Mouse (Mus musculus) forebrain, embryonic 13.5 days (tissue): ENCODE measurements around the gene Nfic. TPM values are rescaled to one million over a fixed set of nuclear protein-coding genes. Genes with fewer than 3 reads are reported as not detected.

Experiments
- ATAC-seq: fragments of 200-750 bp; cut with Nextera tagmentation; 2 replicates; pipeline ENCODE4 v1.8.0; 2017
- H3K27ac ChIP-seq: fragments of 300-500 bp; sonication (generic); 2 replicates; pipeline ENCODE4 v1.5.1; 2015; ENCODE audit warnings: inconsistent platforms, mild to moderate bottlenecking, moderate library complexity
- H3K27me3 ChIP-seq: fragments of 300-500 bp; sonication (generic); 2 replicates; pipeline ENCODE4 v1.6.1; 2015; ENCODE audit warnings: mild to moderate bottlenecking, inconsistent platforms
- H3K36me3 ChIP-seq: fragments of 300-500 bp; sonication (generic); 2 replicates; pipeline ENCODE4 v1.6.1; 2015; ENCODE audit warnings: mild to moderate bottlenecking, inconsistent platforms; ENCODE audit not compliant: poor library complexity, severe bottlenecking
- H3K4me1 ChIP-seq: fragments of 300-500 bp; sonication (generic); 2 replicates; pipeline ENCODE4 v1.6.1; 2015; ENCODE audit warnings: inconsistent platforms
- H3K4me2 ChIP-seq: fragments of 300-500 bp; sonication (generic); 2 replicates; pipeline ENCODE4 v1.6.1; 2015; ENCODE audit warnings: inconsistent platforms, mild to moderate bottlenecking, moderate library complexity
- H3K4me3 ChIP-seq: fragments of 300-500 bp; sonication (generic); 2 replicates; pipeline ENCODE4 v1.5.1; 2015; ENCODE audit warnings: mild to moderate bottlenecking, inconsistent platforms
- H3K9ac ChIP-seq: fragments of 300-500 bp; sonication (generic); 2 replicates; pipeline ENCODE4 v1.6.1; 2015; ENCODE audit warnings: mild to moderate bottlenecking, inconsistent platforms
- H3K9me3 ChIP-seq: fragments of 300-500 bp; sonication (generic); replicated peaks from 2 replicates; pipeline ENCODE4 v1.6.1; 2016; ENCODE audit warnings: inconsistent platforms
- WGBS: fragments of 180-500 bp; shearing (Covaris S2); methylation state at CpG from one replicate; pipeline ENCODE4 v1.1.7; 2015; 5-methylcytosine and 5-hydroxymethylcytosine counted together
- polyA plus RNA-seq: library from polyadenylated mRNA; unstranded; fragments of >200 nt; fragmentation: Nextera tagmentation; extraction: Ambion mirVana; gene quantifications from 2 replicates; pipeline ENCODE4 v1.2.1, GENCODE M21; 2015

The Nfic gene
- polyA plus RNA-seq, 1 experiment from 2014 or later, result 18.5 TPM

DNA sequence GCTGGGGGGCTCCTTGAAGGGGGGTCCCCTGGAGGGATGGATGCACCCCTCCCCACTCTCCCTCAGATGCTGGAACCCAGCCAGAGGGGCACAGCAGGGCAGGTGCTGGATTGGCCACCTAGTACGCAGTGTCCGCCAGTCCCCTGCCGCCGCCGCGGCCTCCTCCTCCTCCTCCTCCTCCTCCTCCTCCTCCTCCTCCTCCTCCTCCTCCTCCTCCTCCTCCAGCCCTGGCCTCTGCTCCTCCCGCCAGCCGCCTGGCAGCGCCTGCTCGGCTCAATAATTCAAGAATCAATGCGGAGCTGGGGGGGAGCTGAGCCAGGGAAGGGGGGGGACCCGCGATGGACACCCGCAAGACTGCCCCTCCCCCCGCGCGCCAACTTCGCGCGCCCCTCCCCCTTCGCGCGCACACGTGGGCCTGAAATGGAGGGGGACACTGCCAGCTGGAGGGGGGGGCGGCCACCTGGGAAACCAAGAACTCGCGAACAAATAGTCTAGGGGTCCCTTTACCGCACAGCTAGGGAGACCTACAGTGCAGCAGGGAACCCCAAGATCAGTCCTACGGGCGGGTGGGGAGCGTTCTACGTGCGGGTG, 29.3 kb downstream of the Nfic start:
- Histone ChIP-seq H3K9me3 (no peaks in the 10 kb centered on the region), H3K36me3 (no peaks in the 10 kb centered on the region), H3K4me2 (peak overlapping the region; percentile 72), H3K27me3 (peaks cover 54% of the 10 kb centered on the region), H3K27ac (peak overlapping the region; percentile 57; the same call in 1 of the 2 replicates), H3K4me1 (peaks cover 49% of the 10 kb centered on the region), H3K9ac (peak overlapping the region; percentile 66), H3K4me3 (peak overlapping the region; percentile 44)
- no peak for ATAC-seq
- WGBS, result 4% methylated on average over 16 of the region's 33 CpGs

DNA sequence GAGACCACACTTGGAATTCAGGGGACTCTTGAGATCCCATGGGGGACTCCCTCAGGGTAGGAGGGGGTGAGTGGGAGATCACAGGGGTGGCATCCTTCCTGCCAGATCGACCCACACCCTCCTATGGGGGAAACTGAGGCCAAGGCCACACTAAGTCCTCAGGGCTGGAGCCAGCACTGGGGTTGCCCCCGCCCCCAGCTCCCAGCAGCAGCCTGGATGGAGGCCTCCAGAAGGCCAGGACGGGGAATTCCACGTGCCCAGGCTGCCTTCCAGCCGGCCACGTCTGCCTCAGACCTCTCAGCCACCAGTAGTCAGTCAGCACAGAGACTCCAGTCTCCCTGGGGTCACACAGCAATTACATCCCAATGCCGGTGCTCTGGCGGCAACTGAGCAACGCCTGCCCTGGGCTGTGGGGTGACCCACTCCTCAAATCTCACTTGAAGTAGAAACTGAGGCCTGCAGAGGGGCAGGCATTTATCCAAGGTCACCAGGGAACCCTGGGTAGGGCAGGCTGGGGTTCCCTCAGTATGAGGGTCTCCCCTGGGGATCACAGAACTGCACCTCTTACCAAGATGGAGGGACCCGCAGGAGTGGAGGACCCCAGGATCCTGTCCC, 30.1 kb downstream of the Nfic start:
- Histone ChIP-seq H3K27me3 (peaks cover 54% of the 10 kb centered on the region), H3K4me3 (peak overlapping the region; percentile 44), H3K36me3 (peaks cover 3% of the 10 kb centered on the region), H3K4me2 (peak overlapping the region; percentile 72), H3K4me1 (peaks cover 46% of the 10 kb centered on the region), H3K27ac (peak overlapping the region; percentile 57), H3K9ac (peak overlapping the region; percentile 45), H3K9me3 (no peaks in the 10 kb centered on the region)
- no peak for ATAC-seq
- 32% methylated on average over 10 of the region's 10 CpGs for WGBS

DNA sequence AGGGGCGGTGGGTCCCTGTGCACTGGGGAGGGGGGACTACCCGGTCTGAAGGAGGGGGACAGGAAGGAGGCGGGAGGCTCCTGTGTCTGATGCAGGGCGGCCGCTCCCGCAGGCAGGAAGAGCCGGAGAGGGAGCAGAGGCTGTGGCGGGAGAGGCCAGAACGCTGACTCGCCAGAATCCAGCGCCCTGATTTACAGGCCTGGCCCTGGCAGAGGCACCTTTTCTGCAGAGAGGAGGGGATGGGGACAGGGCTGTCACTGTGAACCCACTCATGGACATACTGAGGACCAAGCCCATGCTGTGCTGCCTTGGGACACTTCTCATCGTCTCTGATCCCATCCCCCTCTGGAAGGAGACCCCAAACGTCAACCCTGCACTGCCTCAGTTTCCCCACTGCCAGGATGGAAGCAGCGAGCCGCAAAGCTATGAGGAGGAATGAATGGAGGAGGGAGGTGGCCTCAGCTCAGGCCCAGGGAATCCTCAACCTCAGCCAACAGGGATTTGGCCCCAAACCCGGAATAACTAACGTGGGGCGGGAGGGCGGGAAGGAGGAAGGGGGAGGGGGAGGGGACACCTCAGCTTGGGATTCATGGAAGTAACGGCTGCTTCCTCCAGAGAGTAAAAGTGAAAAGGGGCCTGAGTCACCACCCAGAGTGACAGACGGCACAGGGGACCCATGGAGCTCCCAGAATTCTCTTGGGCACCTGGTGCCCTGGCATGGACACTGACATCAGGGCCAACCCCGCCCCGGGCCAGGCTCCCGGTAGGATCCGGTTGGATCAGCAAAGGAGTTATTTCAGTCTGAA, 31.0 kb downstream of the Nfic start:
- peaks cover 54% of the 10 kb centered on the region for H3K27me3 ChIP-seq

DNA sequence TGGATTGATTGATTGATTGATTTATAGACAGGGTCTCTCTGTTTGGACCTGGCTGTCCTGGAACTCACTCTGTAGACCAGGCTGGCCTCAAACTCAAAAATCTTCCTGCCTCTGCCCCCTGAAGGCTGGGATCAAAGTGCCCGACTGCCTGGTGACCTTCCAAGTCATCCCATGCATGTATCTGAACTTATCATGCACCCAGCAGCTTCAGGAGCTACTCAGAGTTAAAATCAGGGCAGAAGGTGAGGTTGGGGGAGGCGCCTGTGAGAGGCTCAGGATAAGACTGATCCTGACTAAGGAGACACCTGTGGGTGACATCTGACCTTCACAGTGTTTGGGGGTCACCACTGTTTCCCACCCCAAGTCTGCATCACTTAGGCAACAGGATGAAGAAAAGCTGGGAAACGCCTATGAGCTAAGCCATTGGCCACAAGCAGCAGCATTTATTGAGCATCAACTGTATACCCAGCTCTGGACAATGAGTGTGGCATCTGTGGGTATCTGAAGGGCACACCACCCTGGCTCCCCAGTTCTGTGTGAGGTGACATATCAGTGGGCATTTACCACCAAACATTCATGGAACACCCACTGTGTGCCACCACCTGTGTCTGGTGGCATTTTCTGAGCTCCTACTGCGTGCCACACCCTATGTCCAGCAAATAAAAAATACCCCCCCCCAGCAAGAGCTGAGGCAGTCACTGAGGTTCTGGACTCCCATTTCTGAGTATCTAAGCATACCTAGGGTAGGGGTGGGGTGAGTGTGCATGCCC, 31.8 kb downstream of the Nfic start:
- WGBS, result 74% methylated on average over 4 of the region's 4 CpGs
- H3K9ac ChIP-seq, result 0 out of 2 replicates have a peak overlapping the region, but pooled peaks have one; percentile 10
- H3K27ac ChIP-seq, result peak overlapping the region; percentile 53
- peak overlapping the region; percentile 72 for H3K4me2 ChIP-seq
- peaks cover 40% of the 10 kb centered on the region for H3K4me1 ChIP-seq
- H3K4me3 ChIP-seq, result no peak overlapping the region
- peaks cover 54% of the 10 kb centered on the region for H3K27me3 ChIP-seq
- no peak for ATAC-seq
- H3K9me3 ChIP-seq, result no peaks in the 10 kb centered on the region
- peaks cover 15% of the 10 kb centered on the region for H3K36me3 ChIP-seq

More for the DNA sequence above, 31.0 kb downstream of the Nfic start:
- ATAC-seq, result no peak
- WGBS, result 5% methylated on average over 24 of the region's 25 CpGs
- no peaks in the 10 kb centered on the region for H3K9me3 ChIP-seq
- H3K4me3 ChIP-seq, result 0 out of 2 replicates have a peak overlapping the region, but pooled peaks have one; percentile 44
- peak overlapping the region; percentile 57 for H3K27ac ChIP-seq
- peak overlapping the region; percentile 72 for H3K4me2 ChIP-seq
- peaks cover 41% of the 10 kb centered on the region for H3K4me1 ChIP-seq
- peak overlapping the region; percentile 45; the same call in 1 of the 2 replicates for H3K9ac ChIP-seq
- peaks cover 12% of the 10 kb centered on the region for H3K36me3 ChIP-seq

DNA sequence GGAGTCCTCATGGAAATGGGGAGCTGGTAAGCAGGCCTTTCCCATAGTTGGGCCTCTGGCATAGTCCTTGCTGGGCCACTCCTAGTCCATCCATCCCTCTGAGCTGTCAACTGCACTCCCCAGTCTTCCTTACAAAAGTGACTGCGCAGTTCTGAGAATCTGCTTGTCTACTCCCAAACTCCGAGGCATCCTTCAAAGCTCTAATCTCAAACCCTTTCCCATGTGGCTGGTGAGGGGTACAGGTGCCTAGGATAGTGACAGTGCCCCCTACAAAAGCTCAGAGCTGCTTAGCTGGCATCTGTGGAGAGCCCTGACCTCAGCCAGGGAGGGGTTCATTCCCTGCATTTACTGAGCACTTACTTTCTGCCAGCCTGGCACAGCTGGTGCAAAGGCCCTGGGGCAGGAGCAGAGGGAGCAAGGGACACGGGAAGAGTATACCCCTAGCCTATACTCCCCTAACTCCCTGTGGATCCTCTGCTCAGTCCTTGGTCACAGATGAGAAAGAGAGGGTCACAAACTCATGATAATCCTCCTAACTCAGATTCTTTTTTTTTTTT, 32.7 kb downstream of the Nfic start:
- Histone ChIP-seq H3K4me2 (no peak overlapping the region), H3K4me1 (peaks cover 49% of the 10 kb centered on the region)

DNA sequence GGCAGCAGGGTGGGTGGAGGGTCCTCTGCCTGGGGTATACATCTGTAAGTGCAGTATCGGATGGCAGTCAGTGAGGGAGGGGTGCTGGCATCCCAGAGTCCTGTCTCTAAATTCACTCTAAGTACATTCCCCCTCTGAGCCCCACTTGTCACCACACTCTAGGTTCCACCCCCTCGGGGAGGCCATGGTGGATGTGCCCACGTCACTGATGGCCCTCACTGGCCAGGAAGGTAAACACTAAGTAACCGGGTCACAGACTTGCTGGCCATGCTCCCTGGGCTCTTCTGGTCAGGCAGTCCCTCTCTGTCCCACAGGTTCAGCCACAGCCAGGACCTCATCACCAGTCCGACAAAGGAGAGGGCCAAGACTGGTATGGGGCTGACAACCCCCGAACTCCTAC, 33.2 kb downstream of the Nfic start:
- WGBS, result 80% methylated on average over 6 of the region's 6 CpGs
- Histone ChIP-seq H3K27me3 (peaks cover 40% of the 10 kb centered on the region), H3K9ac (no peak overlapping the region), H3K9me3 (no peaks in the 10 kb centered on the region), H3K4me2 (no peak overlapping the region), H3K27ac (no peak overlapping the region), H3K4me3 (no peak overlapping the region), H3K36me3 (peaks cover 15% of the 10 kb centered on the region), H3K4me1 (peaks cover 53% of the 10 kb centered on the region)
- no peak for ATAC-seq

More for the DNA sequence above, 32.7 kb downstream of the Nfic start:
- no peak for ATAC-seq
- Histone ChIP-seq H3K9ac (no peak overlapping the region), H3K9me3 (no peaks in the 10 kb centered on the region), H3K4me3 (no peak overlapping the region), H3K36me3 (peaks cover 15% of the 10 kb centered on the region), H3K27ac (no peak overlapping the region), H3K27me3 (peaks cover 46% of the 10 kb centered on the region)
- 82% methylated on average over 3 of the region's 3 CpGs for WGBS

DNA sequence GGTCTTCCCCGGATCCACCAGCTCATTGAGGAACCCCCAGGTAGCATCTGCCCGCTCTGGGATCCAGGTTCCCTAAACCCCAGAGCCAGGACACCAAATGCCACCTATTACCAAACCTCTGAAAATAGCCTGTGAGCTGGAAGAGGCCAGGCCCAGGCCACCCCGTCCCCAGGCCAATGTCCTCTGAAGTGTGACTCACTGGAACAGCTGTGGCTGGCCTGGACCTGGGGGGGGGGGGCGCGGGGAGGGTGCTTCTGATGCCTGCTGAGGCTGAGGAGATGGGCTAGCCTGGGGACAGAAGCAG, 33.7 kb downstream of the Nfic start:
- Histone ChIP-seq H3K9me3 (no peaks in the 10 kb centered on the region), H3K27me3 (peaks cover 36% of the 10 kb centered on the region), H3K27ac (no peak overlapping the region), H3K4me2 (no peak overlapping the region), H3K4me1 (peaks cover 53% of the 10 kb centered on the region), H3K9ac (no peak overlapping the region), H3K4me3 (no peak overlapping the region), H3K36me3 (peaks cover 15% of the 10 kb centered on the region)
- ATAC-seq, result no peak
- 72% methylated on average over 5 of the region's 5 CpGs for WGBS

DNA sequence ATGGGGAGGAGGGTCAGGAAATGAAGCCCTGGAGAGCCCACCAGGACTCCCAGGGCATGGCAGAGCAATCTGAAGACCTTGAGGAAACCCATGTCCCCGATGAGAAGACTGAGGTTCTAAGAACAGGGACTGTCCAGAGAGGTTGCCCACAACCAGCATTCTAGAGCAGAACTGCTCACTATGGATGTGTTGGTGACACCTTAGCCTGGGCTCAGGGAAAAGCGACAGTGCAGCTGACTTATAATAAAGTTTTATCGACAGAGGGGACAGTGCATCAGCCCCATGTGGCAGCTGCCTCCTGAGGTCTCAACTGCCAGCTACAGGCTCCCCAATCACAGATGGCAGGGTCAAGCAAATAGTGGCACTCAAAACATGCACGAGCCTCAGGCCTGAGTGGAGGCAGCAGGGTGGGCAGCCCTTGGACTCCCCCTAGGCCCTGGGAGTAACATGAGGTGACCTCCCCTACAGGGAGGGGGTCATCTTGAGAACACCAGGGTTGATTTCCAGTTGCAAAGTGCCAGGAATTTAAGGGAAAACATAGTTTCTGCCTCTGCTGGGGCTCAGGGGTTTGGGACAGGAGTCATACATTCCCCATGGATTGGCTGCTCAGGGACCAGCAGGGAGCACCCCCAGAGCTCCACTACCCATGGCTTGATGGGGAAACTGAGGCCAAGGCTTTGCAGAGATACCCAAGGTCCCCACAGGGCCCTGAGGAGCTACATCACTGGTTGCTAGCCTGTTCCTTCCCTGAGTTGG, 34.2 kb downstream of the Nfic start:
- Histone ChIP-seq H3K9ac (no peak overlapping the region), H3K36me3 (peaks cover 15% of the 10 kb centered on the region), H3K9me3 (no peaks in the 10 kb centered on the region), H3K4me3 (no peak overlapping the region), H3K4me1 (peaks cover 53% of the 10 kb centered on the region), H3K27me3 (peaks cover 34% of the 10 kb centered on the region), H3K4me2 (no peak overlapping the region), H3K27ac (no peak overlapping the region)
- no peak for ATAC-seq
- 82% methylated on average over 4 of the region's 4 CpGs for WGBS

DNA sequence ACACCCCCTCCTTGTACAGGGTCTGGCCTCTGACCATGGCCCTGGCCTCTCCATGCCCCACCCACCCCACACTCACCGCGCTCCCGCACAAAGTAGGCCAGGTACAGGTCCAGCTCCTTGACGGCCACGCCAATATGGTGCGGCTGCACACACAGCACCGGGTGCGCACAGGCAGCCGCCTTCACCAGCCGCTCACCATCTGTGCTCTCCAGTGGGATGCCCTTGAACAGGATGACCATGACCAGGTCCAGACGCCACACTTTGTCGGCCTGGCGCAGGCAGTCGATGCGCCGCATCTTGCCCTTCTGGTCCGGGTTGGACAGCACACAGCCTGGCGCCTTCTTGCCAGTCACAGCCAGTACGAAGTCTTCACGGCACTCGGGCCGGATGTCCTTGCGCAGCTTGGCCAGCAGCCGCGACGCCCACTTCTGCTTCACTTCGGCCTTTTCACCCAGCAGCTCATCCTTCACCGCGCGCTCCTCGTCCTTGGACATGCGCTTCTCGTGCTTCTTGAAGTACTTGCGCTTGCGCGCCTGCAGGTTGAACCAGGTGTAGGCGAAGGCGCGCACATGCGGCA, 35.2 kb downstream of the Nfic start:
- no peak overlapping the region for H3K27ac ChIP-seq
- peaks cover 52% of the 10 kb centered on the region for H3K4me1 ChIP-seq
- 86% methylated on average over 40 of the region's 40 CpGs for WGBS
- no peak for ATAC-seq
- H3K9me3 ChIP-seq, result no peaks in the 10 kb centered on the region
- H3K4me3 ChIP-seq, result no peak overlapping the region
- H3K27me3 ChIP-seq, result peaks cover 26% of the 10 kb centered on the region
- H3K36me3 ChIP-seq, result peaks cover 15% of the 10 kb centered on the region
- no peak overlapping the region for H3K9ac ChIP-seq
- no peak overlapping the region for H3K4me2 ChIP-seq

DNA sequence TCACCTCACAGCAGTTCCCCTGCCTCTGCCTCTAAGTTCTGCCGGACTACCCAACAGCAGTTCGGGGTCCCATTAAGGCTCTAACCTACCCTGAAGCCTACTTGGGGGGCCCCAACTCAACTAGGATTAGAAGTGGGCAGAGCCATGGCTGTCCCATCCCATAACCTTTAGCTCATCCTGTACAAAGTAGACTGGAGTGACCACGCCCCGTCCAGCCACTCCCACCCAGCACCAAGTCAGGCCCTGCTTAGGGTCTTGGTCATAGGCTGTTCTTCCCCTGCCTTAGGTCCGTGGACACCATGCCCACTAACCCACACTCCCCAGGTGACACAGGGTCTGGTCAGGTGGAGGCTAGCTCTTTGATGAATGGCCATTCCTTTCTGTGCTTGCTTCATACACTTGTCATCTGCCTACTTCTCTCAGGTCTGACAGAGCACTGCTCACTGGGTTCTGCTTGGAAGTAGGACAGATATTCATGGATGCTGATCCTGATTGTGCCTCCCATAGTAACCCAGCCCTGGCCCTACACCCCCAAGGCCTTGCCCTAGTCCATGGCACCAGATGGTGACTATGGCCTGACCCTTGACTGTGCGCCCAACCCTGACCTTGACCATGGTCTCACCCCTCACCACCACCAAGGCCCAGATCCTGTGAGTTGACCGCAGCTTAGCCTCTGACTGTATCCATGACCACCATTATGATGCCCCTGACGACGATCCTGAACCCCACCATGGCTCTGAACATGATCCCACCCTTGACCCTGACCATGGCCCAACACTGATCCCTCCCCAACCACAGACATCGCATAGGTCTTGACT, 36.1 kb downstream of the Nfic start:
- 94% methylated on average over 10 of the region's 10 CpGs for WGBS
- Histone ChIP-seq H3K27me3 (peaks cover 16% of the 10 kb centered on the region), H3K36me3 (peaks cover 15% of the 10 kb centered on the region), H3K4me3 (no peak overlapping the region), H3K27ac (no peak overlapping the region), H3K4me2 (no peak overlapping the region), H3K9ac (no peak overlapping the region), H3K9me3 (no peaks in the 10 kb centered on the region), H3K4me1 (peaks cover 52% of the 10 kb centered on the region)
- ATAC-seq, result no peak
